ENCODE assay signal across 45 mouse cellular contexts in genomic region chrX:169779535-169779934, GRCm38 (mm10). TPM values are rescaled to one million over a fixed set of nuclear protein-coding genes. Genes with fewer than 3 reads are reported as not detected.
"Had no signal": no experiment of that assay in that cellular context is flagged by ENCODE, and none has a peak within 500 bp of the region (broad histone marks: within the 10 kb centered on the region; RNA-seq: fewer than 3 reads in every experiment).

4933400A11Rik (minus strand) TSS chrX:169779635.

- H3K27me3 ChIP-seq: liver, embryonic 12.5 days; liver, embryonic 13.5 days; liver, embryonic 15.5 days; lung, embryonic 15.5 days had no signal

- H3K36me3 ChIP-seq: limb, embryonic 10.5 days; limb, embryonic 12.5 days; limb, embryonic 13.5 days; limb, embryonic 15.5 days; liver, embryonic 12.5 days; liver, embryonic 13.5 days; liver, embryonic 15.5 days; lung, embryonic 15.5 days; midbrain, embryonic 10.5 days; midbrain, embryonic 12.5 days; midbrain, embryonic 13.5 days; midbrain, embryonic 15.5 days had no signal

- DNase-seq: left cerebral cortex, postnatal 4 days; liver; liver, embryonic 13.5 days; liver, postnatal 0 days; lung, adult 18-20 months; lung, adult 2 months; lung, embryonic 14.5 days; lung, postnatal 10 days; lung, postnatal 14 days; lung, postnatal 36 days; lung, postnatal 4 days; midbrain, embryonic 14.5 days had no signal

- H3K4me1 ChIP-seq: limb, embryonic 10.5 days; limb, embryonic 12.5 days; limb, embryonic 13.5 days; limb, embryonic 15.5 days; liver, embryonic 12.5 days; liver, embryonic 13.5 days; liver, embryonic 15.5 days; lung, embryonic 15.5 days; megakaryocyte, embryonic 14.5 days; midbrain, embryonic 10.5 days; midbrain, embryonic 12.5 days; midbrain, embryonic 13.5 days; midbrain, embryonic 15.5 days had no signal

- H3K4me3 ChIP-seq: left cerebral cortex, adult 2 months; limb, embryonic 10.5 days; limb, embryonic 12.5 days; limb, embryonic 13.5 days; limb, embryonic 15.5 days; liver, embryonic 12.5 days; liver, embryonic 13.5 days; liver, embryonic 15.5 days; lung, embryonic 15.5 days; megakaryocyte, embryonic 14.5 days; midbrain, embryonic 10.5 days; midbrain, embryonic 12.5 days; midbrain, embryonic 13.5 days; midbrain, embryonic 15.5 days; myocyte had no signal

- H3K27ac ChIP-seq: left cerebral cortex, adult 2 months; limb, embryonic 10.5 days; limb, embryonic 12.5 days; limb, embryonic 13.5 days; limb, embryonic 15.5 days; liver, embryonic 12.5 days; liver, embryonic 13.5 days; liver, embryonic 14.5 days; liver, embryonic 15.5 days; lung, embryonic 15.5 days; macrophage; midbrain, embryonic 10.5 days; midbrain, embryonic 12.5 days; midbrain, embryonic 13.5 days; midbrain, embryonic 15.5 days had no signal

RNA-seq across cellular contexts. Expression of gene 4933400A11Rik, which starts in this region (rescaled TPM):
- total RNA-seq: left cerebral cortex, adult 2 months; left cerebral cortex, adult 8-10 months; left cerebral cortex, postnatal 10 days; left cerebral cortex, postnatal 14 days; left cerebral cortex, postnatal 25 days; left cerebral cortex, postnatal 36 days; left cerebral cortex, postnatal 4 days; liver, adult 2 months; megakaryocyte progenitor cell, adult 5-6 weeks; megakaryocyte, adult 5-6 weeks; megakaryocyte-erythroid progenitor cell, adult 5-6 weeks; midbrain, postnatal 0 days; monocyte, adult 5-6 weeks had no signal
- polyA plus RNA-seq: limb, embryonic 10.5 days; limb, embryonic 12.5 days; liver, adult 2 months; liver, embryonic 11.5 days; liver, embryonic 12.5 days; liver, embryonic 13.5 days; liver, embryonic 14.5 days; liver, embryonic 15.5 days; liver, embryonic 16.5 days; liver, postnatal 0 days; lung, adult 2 months; lung, embryonic 16.5 days; lung, postnatal 0 days; macrophage; midbrain, embryonic 11.5 days; midbrain, embryonic 12.5 days; midbrain, embryonic 13.5 days; midbrain, embryonic 14.5 days; midbrain, embryonic 15.5 days; midbrain, embryonic 16.5 days; midbrain, postnatal 0 days; myocyte had no signal
